Mouse (Mus musculus) large intestine, adult 2 months (tissue): ENCODE measurements around the gene A030005K14Rik. TPM values are rescaled to one million over a fixed set of nuclear protein-coding genes. Genes with fewer than 3 reads are reported as not detected.

Experiments
- DNase-seq: peaks from one replicate; pipeline ENCODE4 v3.0.0-alpha.2; 2012; ENCODE audit warnings: low read depth, low spot score
- WGBS: fragments of 180-500 bp; shearing (Covaris S2); methylation state at CpG from one replicate; pipeline ENCODE4 v1.1.7; 2018; 5-methylcytosine and 5-hydroxymethylcytosine counted together
- polyA plus RNA-seq: library from polyadenylated mRNA; depleted of rRNA; stranded (reverse); fragments of >200 nt; gene quantifications from 2 replicates; pipeline ENCODE4 v1.2.3, GENCODE M21; 2012; rRNA removed

Gene A030005K14Rik
- polyA plus RNA-seq, result not detected in 2 replicates

GRCm38 (mm10) chr1:83059278-83059677 is at the start of gene A030005K14Rik:
Gene A030005K14Rik (minus strand): TSS chr1:83059378.
- 84% methylated on average over 9 of the region's 9 CpGs for WGBS
- no peak for DNase-seq

DNA sequence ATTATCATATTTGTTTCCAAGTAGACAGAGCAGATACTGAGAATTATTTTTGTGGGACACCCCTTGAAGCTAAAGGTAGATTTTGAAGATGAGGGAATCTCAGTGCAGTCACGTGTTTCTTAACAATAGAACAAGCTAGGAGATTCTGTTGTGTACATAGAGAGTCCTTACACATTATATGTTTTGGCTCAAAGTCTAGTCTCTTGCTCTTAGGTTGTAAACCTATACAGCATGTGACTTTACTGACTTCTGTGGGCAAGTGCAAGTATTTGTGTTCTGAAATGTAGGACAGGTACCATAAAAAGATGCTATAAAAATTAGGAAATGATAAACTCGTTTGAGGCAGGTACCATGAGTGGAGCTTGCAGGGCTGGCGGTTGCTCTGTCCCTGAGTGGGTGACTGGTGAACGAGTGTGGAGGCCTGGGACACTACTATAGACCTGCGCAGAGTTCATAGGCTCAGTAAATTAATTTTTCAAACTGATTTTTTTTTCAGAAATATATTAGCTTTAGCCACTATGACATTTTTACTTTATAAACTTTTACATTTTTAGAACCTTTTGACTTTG is 48.3 kb upstream of the A030005K14Rik start:
- no peak for DNase-seq
- WGBS, result 29% methylated on average over 5 of the region's 5 CpGs

- 25% methylated on average over 1 of the region's 1 CpGs for WGBS
Observed at GRCm38 (mm10) chr1:83105464-83105863, 46.3 kb upstream of the A030005K14Rik start.

DNA sequence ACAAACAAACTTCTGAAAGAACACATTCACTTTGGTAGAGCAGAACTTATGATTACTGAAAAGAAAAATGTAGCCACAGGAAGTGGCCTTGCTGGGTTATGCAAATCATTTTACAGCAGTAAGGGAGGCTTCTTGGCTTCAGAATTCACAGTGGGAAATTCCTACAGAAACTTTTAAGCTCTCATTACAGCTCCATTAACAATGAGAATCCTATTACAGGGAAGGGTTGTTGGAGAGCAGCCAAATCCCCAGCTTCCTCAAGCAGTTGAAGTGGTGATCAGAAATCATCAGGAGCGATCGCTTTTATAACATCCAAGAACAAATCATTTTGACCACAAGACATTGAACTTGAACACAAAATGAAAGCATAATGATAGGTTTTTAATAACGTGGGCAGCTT is 42.7 kb upstream of the A030005K14Rik start:
- WGBS, result 15% methylated on average over 3 of the region's 3 CpGs
- no peak for DNase-seq

More at GRCm38 (mm10) chr1:83105464-83105863, 46.3 kb upstream of the A030005K14Rik start:
- DNase-seq, result no peak

DNA sequence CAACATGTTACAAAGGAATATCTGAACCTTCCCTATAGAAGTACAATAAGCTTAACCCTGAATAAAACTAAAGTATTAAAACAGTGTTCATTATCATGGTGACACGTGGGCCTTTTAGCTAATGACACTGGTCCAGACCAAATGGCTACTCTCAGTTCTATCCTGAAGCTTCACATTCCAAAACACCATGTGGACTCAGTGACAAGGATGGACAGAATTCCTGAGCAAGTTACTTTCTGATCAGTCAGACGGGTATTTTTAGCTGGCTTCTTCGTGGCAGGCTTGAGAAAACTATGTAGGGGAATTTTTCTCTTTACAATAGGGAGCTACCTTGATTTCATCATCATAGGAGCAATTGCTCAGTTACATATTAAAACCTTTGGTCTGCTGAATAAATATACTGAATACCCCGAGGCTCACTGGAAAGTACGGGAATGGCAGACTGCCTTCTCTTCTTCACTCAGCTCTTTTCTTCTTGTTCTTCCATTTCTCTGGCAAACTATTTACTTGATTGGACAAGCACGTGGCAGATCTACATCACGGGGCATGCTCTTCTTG is 40.5 kb upstream of the A030005K14Rik start:
- 36% methylated on average over 7 of the region's 7 CpGs for WGBS
- no peak for DNase-seq

GRCm38 (mm10) chr1:83099160-83099559 is 40.0 kb upstream of the A030005K14Rik start:
- WGBS, result 77% methylated on average over 2 of the region's 2 CpGs
- DNase-seq, result no peak

GRCm38 (mm10) chr1:83096935-83097334 is 37.8 kb upstream of the A030005K14Rik start:
- 80% methylated on average over 4 of the region's 4 CpGs for WGBS
- DNase-seq, result no peak

DNA sequence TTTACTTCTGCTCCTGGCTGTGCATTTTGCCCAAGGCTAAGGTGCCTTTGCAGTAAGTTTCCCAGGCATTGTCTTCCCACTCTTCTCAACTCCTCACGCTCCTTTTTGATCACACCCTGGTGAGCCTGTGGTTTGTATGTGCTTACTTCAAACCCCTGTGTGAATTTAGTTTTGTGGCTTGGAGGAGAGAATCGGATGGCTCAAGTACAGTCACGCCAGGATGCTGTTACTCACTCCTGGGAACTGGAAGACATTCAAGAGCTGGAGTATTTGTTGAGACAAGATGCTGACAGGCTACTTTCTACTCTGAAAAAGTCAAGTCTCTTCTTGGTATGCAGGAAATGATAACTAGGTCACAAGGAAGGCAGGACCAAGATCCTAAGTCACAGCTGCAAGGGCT is 32.1 kb upstream of the A030005K14Rik start:
- WGBS, result 77% methylated on average over 3 of the region's 3 CpGs
- no peak for DNase-seq

- DNase-seq, result no peak
- WGBS, result 53% methylated on average over 2 of the region's 2 CpGs
Observed at GRCm38 (mm10) chr1:83084790-83085189, 25.6 kb upstream of the A030005K14Rik start.

GRCm38 (mm10) chr1:83077016-83077415 is 17.8 kb upstream of the A030005K14Rik start:
- 77% methylated on average over 6 of the region's 6 CpGs for WGBS

DNA sequence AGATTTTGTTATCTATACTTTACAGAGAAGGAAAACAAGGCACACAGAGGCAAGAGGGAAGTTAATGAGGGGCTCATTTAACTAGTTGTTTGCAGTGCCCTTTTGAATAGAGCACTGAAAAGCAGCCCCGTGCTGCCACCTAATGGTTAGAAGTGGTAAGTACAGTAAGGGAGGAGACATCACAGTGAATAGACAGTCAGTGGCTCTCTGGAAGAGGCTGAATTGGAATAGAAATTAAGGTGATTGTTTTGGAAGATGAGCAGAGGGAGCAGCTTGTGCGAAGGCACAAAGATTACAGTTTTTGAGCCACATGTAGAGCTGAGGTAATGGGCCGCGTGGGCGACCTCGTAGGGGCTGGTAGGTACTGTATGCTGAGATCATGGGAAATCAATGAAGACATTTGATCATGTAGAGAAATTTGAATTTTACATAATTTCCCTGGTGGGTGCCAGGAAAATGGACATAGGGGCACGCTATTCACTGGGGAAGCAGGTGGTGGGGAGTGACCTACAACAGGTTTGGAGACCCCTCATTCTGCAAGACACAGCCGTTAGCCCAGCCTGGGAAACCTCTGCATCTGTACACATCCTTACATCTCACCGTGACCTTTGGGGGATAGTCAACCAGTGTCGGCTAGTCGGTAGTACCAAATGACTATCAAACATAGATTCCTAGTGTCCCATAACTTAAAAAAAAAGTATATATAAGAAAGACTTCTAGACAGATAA is 17.2 kb upstream of the A030005K14Rik start:
- 62% methylated on average over 11 of the region's 11 CpGs for WGBS
- DNase-seq, result peak; percentile 13

More at GRCm38 (mm10) chr1:83077016-83077415, 17.8 kb upstream of the A030005K14Rik start:
- DNase-seq, result no peak

DNA sequence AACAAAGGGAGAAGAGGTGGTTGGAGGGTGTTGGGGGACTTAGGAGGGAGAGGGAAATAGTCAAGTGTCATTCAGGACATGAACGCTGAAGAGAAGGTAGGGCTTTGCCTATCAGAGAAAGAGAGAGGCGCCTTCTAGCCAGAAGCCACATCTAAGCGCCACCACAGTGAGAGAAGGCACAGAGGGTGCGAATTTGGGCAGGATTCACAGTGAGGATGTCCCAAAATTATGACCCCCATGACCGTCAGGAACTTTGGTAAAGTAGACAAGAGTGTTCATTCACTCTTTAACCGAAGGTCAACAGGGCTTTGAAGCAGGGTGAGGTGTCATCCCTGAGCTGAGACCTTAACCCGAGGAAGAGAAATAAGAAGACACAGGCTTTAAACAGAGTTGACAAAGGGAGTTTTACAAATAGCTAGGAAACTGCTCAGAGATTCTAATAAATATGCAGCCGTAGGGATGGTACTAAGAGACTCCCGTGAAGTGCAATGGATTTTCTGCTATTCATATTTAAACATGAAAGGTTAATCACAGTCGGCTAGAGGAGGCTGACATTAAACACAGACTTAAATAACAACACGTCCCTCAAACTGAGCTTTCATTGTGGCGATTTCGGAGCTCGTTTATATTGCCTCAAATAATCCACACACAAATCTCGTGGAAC is 16.5 kb upstream of the A030005K14Rik start:
- no peak for DNase-seq
- WGBS, result 52% methylated on average over 15 of the region's 15 CpGs

DNA sequence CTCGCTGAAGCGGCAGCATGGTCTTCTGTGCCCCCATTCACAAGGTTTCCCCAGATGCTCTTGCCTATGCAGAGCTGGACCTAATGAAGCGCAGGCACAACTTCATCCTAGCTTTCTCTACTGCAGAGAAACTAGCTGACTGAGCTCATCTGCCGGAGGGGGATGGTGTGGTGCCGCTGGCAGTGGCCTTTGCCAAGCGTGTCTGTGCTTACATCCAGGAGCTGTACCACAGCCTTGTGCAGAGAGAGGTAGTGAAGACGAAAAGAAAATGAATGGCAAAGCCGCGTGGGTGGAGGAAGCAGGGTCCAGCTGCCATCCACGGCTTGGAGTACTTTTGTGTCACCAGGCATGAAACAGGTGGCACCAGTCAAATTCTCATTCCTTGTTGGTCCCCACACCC is 8.0 kb upstream of the A030005K14Rik start:
- no peak for DNase-seq
- 86% methylated on average over 10 of the region's 10 CpGs for WGBS

GRCm38 (mm10) chr1:83066577-83066976 is 7.4 kb upstream of the A030005K14Rik start:
- DNase-seq, result no peak
- 89% methylated on average over 4 of the region's 4 CpGs for WGBS

DNA sequence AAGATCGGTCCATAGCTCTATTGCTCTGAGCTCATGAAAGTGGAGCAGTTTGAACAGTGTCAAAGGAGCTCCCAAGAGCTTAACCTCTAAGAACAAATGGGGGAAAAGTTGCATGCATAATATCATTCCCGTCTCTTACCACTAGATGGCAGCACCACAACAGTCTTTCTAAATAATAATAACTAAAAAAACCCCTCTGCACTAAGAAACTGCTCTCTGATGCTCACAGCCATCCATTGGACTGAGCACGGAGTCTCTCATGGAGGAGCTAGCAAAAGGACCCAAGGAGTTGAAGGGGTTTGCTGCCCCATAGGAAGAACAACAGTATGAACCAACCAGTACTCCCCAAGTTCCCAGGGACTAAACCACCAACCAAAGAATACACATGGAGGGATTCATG is 5.7 kb upstream of the A030005K14Rik start:
- WGBS, result 9% methylated on average over 3 of the region's 3 CpGs
- DNase-seq, result peak; percentile 36

DNA sequence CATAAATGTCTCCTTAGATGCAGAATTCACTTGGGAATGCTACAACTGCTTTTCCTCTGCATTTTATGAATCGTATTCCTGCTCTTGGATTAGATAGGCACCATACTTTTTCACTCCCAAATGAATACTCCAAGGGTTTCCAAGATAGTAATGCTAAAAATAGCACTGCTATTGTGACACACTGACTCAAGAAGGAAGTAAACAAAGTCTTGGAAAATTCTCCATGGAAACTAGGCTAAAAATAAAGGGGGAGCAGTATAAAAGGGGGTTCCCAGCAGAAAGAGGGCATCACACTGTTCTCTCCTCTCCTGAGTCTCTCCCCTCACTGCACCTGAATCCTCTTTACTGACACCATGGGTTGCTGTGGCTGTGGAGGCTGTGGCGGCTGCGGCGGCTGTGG is 1.5 kb upstream of the A030005K14Rik start, which contains the start of gene Krtap28-13:
Gene Krtap28-13 (plus strand): TSS at position 288 of the 400 bp plus-strand sequence.
- no peak for DNase-seq
- WGBS, result 86% methylated on average over 4 of the region's 4 CpGs

- WGBS, result 60% methylated on average over 1 of the region's 1 CpGs
- DNase-seq, result no peak
Observed at GRCm38 (mm10) chr1:83058481-83058880, 697 bp downstream of the A030005K14Rik start.

DNA sequence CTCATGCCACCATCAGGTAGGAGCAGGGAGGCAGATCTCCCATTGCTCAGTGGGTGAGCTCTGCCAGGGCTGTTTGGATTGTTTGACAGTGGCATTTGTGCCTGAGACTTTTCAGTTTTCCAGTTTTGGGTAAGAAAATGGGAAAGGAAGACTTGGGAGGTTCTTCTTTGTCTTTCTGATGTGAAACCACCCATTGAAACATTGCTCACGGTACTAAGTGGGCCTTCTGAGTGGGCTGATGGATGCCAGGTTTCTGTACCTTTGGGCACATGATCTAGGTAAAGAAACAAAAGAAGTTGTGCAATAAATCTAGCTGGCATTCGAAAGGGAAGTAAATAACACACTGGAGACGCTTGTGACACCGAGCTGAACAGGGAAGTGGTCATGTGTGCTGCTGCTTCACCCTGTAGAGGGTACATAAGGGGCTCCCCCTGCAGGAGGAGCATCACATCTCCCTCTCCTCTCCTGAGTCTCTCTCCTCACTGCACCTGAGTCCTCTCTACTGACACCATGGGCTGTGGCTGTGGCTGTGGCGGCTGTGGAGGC is 14.2 kb downstream of the A030005K14Rik start, which contains the start of gene Gm47969:
Gene Gm47969 (plus strand): TSS at position 51 of the 546 bp plus-strand sequence.
- WGBS, result 36% methylated on average over 5 of the region's 5 CpGs

DNA sequence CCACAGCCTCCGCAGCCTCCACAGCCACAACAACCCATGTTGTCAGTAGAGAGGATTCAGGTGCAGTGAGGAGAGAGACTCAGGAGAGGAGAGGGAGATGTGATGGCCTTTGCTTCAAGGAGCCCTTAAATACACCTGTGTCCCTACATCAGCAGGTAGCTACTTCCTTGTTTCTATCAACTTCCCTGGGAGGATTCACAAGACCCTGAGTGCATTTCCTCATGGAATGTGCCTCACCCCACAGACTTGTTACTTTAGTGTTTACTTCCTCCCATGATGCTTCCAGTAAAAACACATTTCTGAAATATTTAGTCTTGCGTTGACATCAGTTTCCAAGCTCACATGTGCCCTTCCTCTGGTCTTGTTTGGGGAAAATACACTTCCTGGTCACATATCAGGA is 16.8 kb downstream of the A030005K14Rik start, which contains the start of gene Krtap28-10:
Gene Krtap28-10 (minus strand): TSS at position 101 of the 400 bp plus-strand sequence.
- no peak for DNase-seq
- 79% methylated on average over 2 of the region's 2 CpGs for WGBS

More for the DNA sequence above, 14.2 kb downstream of the A030005K14Rik start, which contains the start of gene Gm47969:
- DNase-seq, result no peak

DNA sequence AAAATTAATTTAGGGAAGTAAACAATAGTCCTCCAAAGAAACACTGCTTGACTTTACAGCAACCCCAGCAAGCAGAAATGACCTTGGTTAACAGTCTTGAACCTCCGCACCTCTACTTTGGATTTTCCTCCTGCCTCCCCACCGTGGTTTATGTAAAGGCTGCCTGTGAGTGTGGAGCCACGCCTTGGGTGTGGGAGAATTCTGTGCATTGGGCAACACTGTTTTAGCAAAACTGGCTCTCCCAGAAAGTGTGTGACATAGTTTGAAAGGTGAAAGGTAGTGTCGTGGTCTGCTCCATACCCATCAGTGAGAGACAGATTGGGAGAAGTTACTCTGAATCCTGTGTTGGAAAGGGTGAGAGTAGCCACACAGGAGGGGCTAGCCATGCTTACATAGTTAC is 20.1 kb downstream of the A030005K14Rik start:
- 43% methylated on average over 4 of the region's 4 CpGs for WGBS
- DNase-seq, result no peak
